Mouse (Mus musculus): ENCODE results near the gene Rnf157. TPM values are rescaled to one million over a fixed set of nuclear protein-coding genes. Genes with fewer than 3 reads are reported as not detected.

Gene Rnf157
- total RNA-seq, 1 experiment = 3.7 TPM

- Histone ChIP-seq H3K27ac (ENCODE audit: insufficient read depth, low read depth, low read length, poor library complexity, severe bottlenecking) (peak overlapping the region; percentile 75), H3K36me3 (ENCODE audit: control insufficient read depth, insufficient read depth, low read length, poor library complexity, severe bottlenecking) (peaks cover 10% of the 10 kb centered on the region; the same call in 1 of the 2 replicates), H3K4me1 (ENCODE audit: control insufficient read depth in 2 of 2, insufficient read depth in 2 of 2, low read length in 2 of 2, poor library complexity in 1 of 2) (peaks cover 22 to 26% of the 10 kb centered on the region in 2 experiments), H3K9ac (ENCODE audit: insufficient read depth, low read depth, low read length, poor library complexity, severe bottlenecking) (0 out of 2 replicates have a peak overlapping the region, but pooled peaks have one; percentile 49), H3K4me3 (ENCODE audit: insufficient read depth in 1 of 2, low read depth in 1 of 2, low read length in 2 of 2, poor library complexity in 1 of 2, severe bottlenecking in 1 of 2) (peak overlapping the region; percentile 28 to 42), H3K9me3 (ENCODE audit: control insufficient read depth, insufficient read depth, low read depth, low read length) (no peaks in the 10 kb centered on the region)
- in situ Hi-C loops (cut with MboI; ENCODE audit: low sequenced_read_pairs in 2 of 2, unreplicated experiment in 2 of 2) = no loop called here
- no peak for DNase-seq (ENCODE audit: low read depth, low spot score)
- no peak for TF ChIP-seq MAFK (IDR thresholded peaks at IDR 0.05; ENCODE audit: insufficient read depth, low read depth, low read length)
- no peak for TF ChIP-seq CHD2 (IDR thresholded peaks at IDR 0.05; ENCODE audit: low read depth, low read length)
- no peak for TF ChIP-seq ZNF384 (IDR thresholded peaks at IDR 0.05; ENCODE audit: low read depth, low read length)
- TF ChIP-seq ZC3H11A (IDR thresholded peaks at IDR 0.05; ENCODE audit: borderline replicate concordance, low read depth, low read length) = no peak
- no peak for TF ChIP-seq HCFC1 (IDR thresholded peaks at IDR 0.05; ENCODE audit: borderline replicate concordance, insufficient read depth, low read length)
Measured at GRCm38 (mm10) chr11:116430723-116431427, 18.0 kb upstream of the Rnf157 start.

- H3K9me3 ChIP-seq (ENCODE audit: control insufficient read depth, insufficient read depth, low read depth, low read length) = no peaks in the 10 kb centered on the region
- peaks cover 22 to 26% of the 10 kb centered on the region in 2 experiments for H3K4me1 ChIP-seq (ENCODE audit: control insufficient read depth in 2 of 2, insufficient read depth in 2 of 2, low read length in 2 of 2, poor library complexity in 1 of 2)
- H3K36me3 ChIP-seq (ENCODE audit: control insufficient read depth, insufficient read depth, low read length, poor library complexity, severe bottlenecking) = peaks cover 3% of the 10 kb centered on the region; the same call in 1 of the 2 replicates
- no peak overlapping the region for H3K9ac ChIP-seq (ENCODE audit: insufficient read depth, low read depth, low read length, poor library complexity, severe bottlenecking)
- in situ Hi-C loops (cut with MboI; ENCODE audit: low sequenced_read_pairs in 2 of 2, unreplicated experiment in 2 of 2) = no loop called here
- no peak for DNase-seq (ENCODE audit: low read depth, low spot score)
- peak overlapping the region; percentile 61; the same call in 1 of the 2 replicates for H3K27ac ChIP-seq (ENCODE audit: insufficient read depth, low read depth, low read length, poor library complexity, severe bottlenecking)
- TF ChIP-seq HCFC1 (IDR thresholded peaks at IDR 0.05; ENCODE audit: borderline replicate concordance, insufficient read depth, low read length) = no peak
- TF ChIP-seq CHD2 (IDR thresholded peaks at IDR 0.05; ENCODE audit: low read depth, low read length) = no peak
- no peak for TF ChIP-seq ZC3H11A (IDR thresholded peaks at IDR 0.05; ENCODE audit: borderline replicate concordance, low read depth, low read length)
- TF ChIP-seq MAFK (IDR thresholded peaks at IDR 0.05; ENCODE audit: insufficient read depth, low read depth, low read length) = no peak
- no peak for TF ChIP-seq ZNF384 (IDR thresholded peaks at IDR 0.05; ENCODE audit: low read depth, low read length)
- H3K4me3 ChIP-seq (ENCODE audit: insufficient read depth in 1 of 2, low read depth in 1 of 2, low read length in 2 of 2, poor library complexity in 1 of 2, severe bottlenecking in 1 of 2) = 0 out of 4 replicates have a peak overlapping the region, but pooled peaks of 1 of the 2 experiments have one; percentile 28
Measured at GRCm38 (mm10) chr11:116429862-116430613, 17.2 kb upstream of the Rnf157 start.

- in situ Hi-C loops (cut with MboI; ENCODE audit: low sequenced_read_pairs in 2 of 2, unreplicated experiment in 2 of 2) = no loop called here
- Histone ChIP-seq H3K4me1 (ENCODE audit: control insufficient read depth in 2 of 2, insufficient read depth in 2 of 2, low read length in 2 of 2, poor library complexity in 1 of 2) (peaks cover 22 to 28% of the 10 kb centered on the region in 2 experiments), H3K27ac (ENCODE audit: insufficient read depth, low read depth, low read length, poor library complexity, severe bottlenecking) (peak overlapping the region; percentile 74), H3K9me3 (ENCODE audit: control insufficient read depth, insufficient read depth, low read depth, low read length) (no peaks in the 10 kb centered on the region), H3K36me3 (ENCODE audit: control insufficient read depth, insufficient read depth, low read length, poor library complexity, severe bottlenecking) (no peaks in the 10 kb centered on the region), H3K4me3 (ENCODE audit: insufficient read depth in 1 of 2, low read depth in 1 of 2, low read length in 2 of 2, poor library complexity in 1 of 2, severe bottlenecking in 1 of 2) (peak overlapping the region in 1 of 2 experiments; percentile 3; a peak in 1 of 4 replicates), H3K9ac (ENCODE audit: insufficient read depth, low read depth, low read length, poor library complexity, severe bottlenecking) (peak overlapping the region; percentile 36; the same call in 1 of the 2 replicates)
- TF ChIP-seq ZC3H11A (IDR thresholded peaks at IDR 0.05; ENCODE audit: borderline replicate concordance, low read depth, low read length) (no peak), HCFC1 (IDR thresholded peaks at IDR 0.05; ENCODE audit: borderline replicate concordance, insufficient read depth, low read length) (no peak), ZNF384 (IDR thresholded peaks at IDR 0.05; ENCODE audit: low read depth, low read length) (no peak), CHD2 (IDR thresholded peaks at IDR 0.05; ENCODE audit: low read depth, low read length) (no peak), MAFK (IDR thresholded peaks at IDR 0.05; ENCODE audit: insufficient read depth, low read depth, low read length) (no peak)
- DNase-seq (ENCODE audit: low read depth, low spot score) = no peak
Measured at GRCm38 (mm10) chr11:116428872-116429859, 16.3 kb upstream of the Rnf157 start.

Data from ES-E14 (cell line).